26 mouse cellular contexts compared by ENCODE assay signal in the genomic region with DNA sequence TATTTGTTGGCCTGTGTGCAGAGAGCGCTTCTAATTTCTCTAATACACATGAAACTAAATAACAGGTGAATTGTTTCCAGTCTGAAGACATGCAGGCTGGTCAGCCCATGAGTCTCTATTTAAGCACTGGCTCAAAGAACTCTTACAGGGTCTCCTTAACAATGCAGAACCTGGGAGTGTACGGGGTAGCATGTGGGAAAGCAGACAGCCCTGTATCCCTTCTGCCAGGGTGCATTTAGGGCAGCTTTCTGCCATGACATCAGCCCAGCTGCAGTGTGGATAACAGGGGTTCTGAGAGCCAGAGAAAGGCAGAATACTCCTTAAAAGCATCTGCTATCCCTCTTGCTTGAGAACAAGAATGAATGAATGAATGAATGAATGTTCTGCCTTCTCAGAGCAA.
A peak's percentile ranks its signal among the peaks of the same experiment; 100 is the strongest.
DNase-seq lines count a peak whose midpoint lies in the region; ATAC-seq lines count a peak whose summit lies in the region.
"Had no signal": no experiment of that assay in that cellular context is flagged by ENCODE, and none has a peak within 500 bp of the region (broad histone marks: within the 10 kb centered on the region; RNA-seq: fewer than 3 reads in every experiment).

No protein-coding gene starts in this region.

- no peak overlapping the region for H3K9ac ChIP-seq in forebrain, embryonic 14.5 days (ENCODE audit: low read length)
- H3K9ac ChIP-seq in forebrain, embryonic 15.5 days (replicated peaks) = no peak overlapping the region
- H3K9ac ChIP-seq in midbrain, embryonic 12.5 days (replicated peaks) = no peak overlapping the region
- no peak overlapping the region for H3K9ac ChIP-seq in midbrain, embryonic 14.5 days (replicated peaks; ENCODE audit: low read length)
- H3K9ac ChIP-seq: hindbrain, embryonic 14.5 days had no signal

- H3K9me3 ChIP-seq in forebrain, embryonic 14.5 days (replicated peaks; ENCODE audit: control insufficient read depth, low read length) = no peaks in the 10 kb centered on the region
- H3K9me3 ChIP-seq in forebrain, embryonic 15.5 days = no peaks in the 10 kb centered on the region
- no peaks in the 10 kb centered on the region for H3K9me3 ChIP-seq in midbrain, embryonic 12.5 days
- H3K9me3 ChIP-seq in midbrain, embryonic 14.5 days (ENCODE audit: control insufficient read depth, low read length) = no peaks in the 10 kb centered on the region
- H3K9me3 ChIP-seq: forebrain, embryonic 10.5 days had no signal

- H3K27me3 ChIP-seq in forebrain, embryonic 14.5 days (replicated peaks; ENCODE audit: control insufficient read depth, insufficient read depth, low read length) = no peaks in the 10 kb centered on the region
- no peaks in the 10 kb centered on the region for H3K27me3 ChIP-seq in forebrain, embryonic 15.5 days
- no peaks in the 10 kb centered on the region for H3K27me3 ChIP-seq in midbrain, embryonic 12.5 days
- H3K27me3 ChIP-seq in midbrain, embryonic 14.5 days (ENCODE audit: control insufficient read depth, insufficient read depth, low read length) = no peaks in the 10 kb centered on the region
- H3K27me3 ChIP-seq: CH12.LX had no signal

- no peaks in the 10 kb centered on the region for H3K36me3 ChIP-seq in forebrain, embryonic 14.5 days (ENCODE audit: control insufficient read depth, insufficient read depth, low read length)
- H3K36me3 ChIP-seq in forebrain, embryonic 15.5 days = no peaks in the 10 kb centered on the region
- no peaks in the 10 kb centered on the region for H3K36me3 ChIP-seq in midbrain, embryonic 12.5 days
- no peaks in the 10 kb centered on the region for H3K36me3 ChIP-seq in midbrain, embryonic 14.5 days (ENCODE audit: control insufficient read depth, insufficient read depth, low read length)
- H3K36me3 ChIP-seq: forebrain, embryonic 10.5 days; G1E had no signal

- ATAC-seq in forebrain, embryonic 14.5 days = 0 out of 2 replicates have a peak, but pooled peaks have one; percentile 52
- ATAC-seq in forebrain, embryonic 15.5 days (replicated peaks) = no peak
- ATAC-seq in midbrain, embryonic 12.5 days (ENCODE audit: low FRiP score, low read depth) = 0 out of 2 replicates have a peak, but pooled peaks have one; percentile 30
- ATAC-seq in midbrain, embryonic 14.5 days (ENCODE audit: low FRiP score, low TSS enrichment) = no peak
- ATAC-seq: forebrain, embryonic 16.5 days; hindbrain, postnatal 0 days; inflammation-experienced regulatory T-cells, adult 6 months; intestine, embryonic 16.5 days; Patski had no signal

- WGBS in forebrain, embryonic 14.5 days = 24% methylated on average over 2 of the region's 2 CpGs
- 26% methylated on average over 2 of the region's 2 CpGs for WGBS in forebrain, embryonic 15.5 days
- WGBS in midbrain, embryonic 12.5 days = 68% methylated on average over 2 of the region's 2 CpGs
- WGBS in midbrain, embryonic 14.5 days = 61% methylated on average over 2 of the region's 2 CpGs

- no peak overlapping the region for H3K4me2 ChIP-seq in forebrain, embryonic 14.5 days (ENCODE audit: low read length)
- no peak overlapping the region for H3K4me2 ChIP-seq in forebrain, embryonic 15.5 days (replicated peaks)
- no peak overlapping the region for H3K4me2 ChIP-seq in midbrain, embryonic 12.5 days (replicated peaks)
- no peak overlapping the region for H3K4me2 ChIP-seq in midbrain, embryonic 14.5 days (ENCODE audit: low read length)
- H3K4me2 ChIP-seq: heart, embryonic 11.5 days; hindbrain, embryonic 14.5 days had no signal

- no peak overlapping the region for H3K4me3 ChIP-seq in forebrain, embryonic 14.5 days (ENCODE audit: low read depth, low read length)
- no peak overlapping the region for H3K4me3 ChIP-seq in forebrain, embryonic 15.5 days
- H3K4me3 ChIP-seq in midbrain, embryonic 12.5 days = no peak overlapping the region
- H3K4me3 ChIP-seq in midbrain, embryonic 14.5 days (replicated peaks; ENCODE audit: low read depth, low read length) = no peak overlapping the region
- H3K4me3 ChIP-seq: forebrain, embryonic 10.5 days; gastrocnemius, adult 2 months had no signal

- H3K4me1 ChIP-seq in forebrain, embryonic 14.5 days (ENCODE audit: control insufficient read depth, insufficient read depth, low read length) = peaks cover 4% of the 10 kb centered on the region; the same call in 1 of the 2 replicates
- no peaks in the 10 kb centered on the region for H3K4me1 ChIP-seq in forebrain, embryonic 15.5 days
- no peaks in the 10 kb centered on the region for H3K4me1 ChIP-seq in midbrain, embryonic 12.5 days
- H3K4me1 ChIP-seq in midbrain, embryonic 14.5 days (ENCODE audit: control insufficient read depth, insufficient read depth, low read length) = peaks cover 4% of the 10 kb centered on the region; the same call in 1 of the 2 replicates

- no peak overlapping the region for H3K27ac ChIP-seq in forebrain, embryonic 14.5 days (ENCODE audit: low read depth, low read length)
- no peak overlapping the region for H3K27ac ChIP-seq in forebrain, embryonic 15.5 days (replicated peaks)
- H3K27ac ChIP-seq in midbrain, embryonic 12.5 days (replicated peaks) = no peak overlapping the region
- no peak overlapping the region for H3K27ac ChIP-seq in midbrain, embryonic 14.5 days (replicated peaks; ENCODE audit: low read depth, low read length)
- H3K27ac ChIP-seq: forebrain, embryonic 10.5 days; gastrocnemius, adult 2 months; hindbrain, embryonic 14.5 days; hindbrain, postnatal 0 days had no signal

- DNase-seq in forebrain, embryonic 14.5 days (ENCODE audit: low spot score) = no peak
- DNase-seq in midbrain, embryonic 14.5 days = no peak
- peak; percentile 32 for DNase-seq in retina, embryonic 14.5 days (ENCODE audit: low spot score)
- no peak for DNase-seq in adrenal gland, postnatal 25 days
- DNase-seq: adrenal gland, postnatal 10 days; B cell, adult 2 months; cerebellum, adult 11-12 months; cerebellum, adult 8-10 months; cerebellum, postnatal 10 days; cerebellum, postnatal 36 days; embryo, embryonic 11 days; gastrocnemius, adult 2 months; gastrocnemius, postnatal 14 days; kidney, adult 18-20 months had no signal

Comparison
In these comparisons a context has a peak if more than half of its experiments do, and no peak if none do; other contexts are left out.
1. ATAC-seq: peak in forebrain, embryonic 14.5 days (single experiment) and midbrain, embryonic 12.5 days (single experiment); none in forebrain, embryonic 15.5 days (single experiment) and midbrain, embryonic 14.5 days (single experiment).